In genomic region chr13:21225206-21225605, GRCm38 (mm10) we compare ENCODE assay signal across 22 mouse cellular contexts. TPM values are rescaled to one million over a fixed set of nuclear protein-coding genes. Genes with fewer than 3 reads are reported as not detected.
DNase-seq lines count a peak whose midpoint lies in the region; TF ChIP-seq lines count a peak whose summit lies in the region.
"Had no signal": no experiment of that assay in that cellular context is flagged by ENCODE, and none has a peak within 500 bp of the region (broad histone marks: within the 10 kb centered on the region; RNA-seq: fewer than 3 reads in every experiment).

No protein-coding gene starts in this region.

- no peak overlapping the region for H3K9ac ChIP-seq in heart, adult 2 months (ENCODE audit: low read depth, low read length)
- H3K9ac ChIP-seq: embryonic facial prominence, embryonic 13.5 days; forebrain, embryonic 12.5 days; forebrain, embryonic 15.5 days; hindbrain, embryonic 12.5 days; hindbrain, embryonic 15.5 days had no signal

- H3K79me2 ChIP-seq in heart, adult 2 months (replicated peaks; ENCODE audit: control insufficient read depth, insufficient read depth, low read length): no peaks in the 10 kb centered on the region

- no peak for TF ChIP-seq EP300 in heart, adult 2 months (IDR thresholded peaks at IDR 0.05; ENCODE audit: insufficient read depth, low read depth, low read length)

- H3K27me3 ChIP-seq in heart, adult 2 months (ENCODE audit: control insufficient read depth, insufficient read depth, low read length): no peaks in the 10 kb centered on the region
- H3K27me3 ChIP-seq: embryonic facial prominence, embryonic 13.5 days; forebrain, embryonic 15.5 days; hindbrain, embryonic 12.5 days; hindbrain, embryonic 15.5 days had no signal

- WGBS in heart, adult 2 months: 78% methylated on average over 6 of the region's 6 CpGs

- H3K36me3 ChIP-seq in heart, adult 2 months (ENCODE audit: control insufficient read depth, insufficient read depth, low read length): no peaks in the 10 kb centered on the region
- H3K36me3 ChIP-seq: embryonic facial prominence, embryonic 10.5 days; embryonic facial prominence, embryonic 13.5 days; forebrain, embryonic 12.5 days; forebrain, embryonic 15.5 days; G1E; hindbrain, embryonic 12.5 days; hindbrain, embryonic 15.5 days had no signal

- intact Hi-C loops in heart, adult 2 months (cut with DNase I): no loop called here

- H3K4me1 ChIP-seq in heart, adult 2 months (ENCODE audit: control insufficient read depth, insufficient read depth, low read length): peaks cover 2% of the 10 kb centered on the region; the same call in 1 of the 2 replicates
- H3K4me1 ChIP-seq: embryonic facial prominence, embryonic 13.5 days; hindbrain, embryonic 12.5 days had no signal

- H3K27ac ChIP-seq in heart, adult 2 months: no peak overlapping the region
- H3K27ac ChIP-seq: embryonic facial prominence, embryonic 10.5 days; embryonic facial prominence, embryonic 13.5 days; forebrain, embryonic 12.5 days; forebrain, embryonic 15.5 days; hindbrain, embryonic 12.5 days; hindbrain, embryonic 15.5 days had no signal

- no peak for TF ChIP-seq POLR2A in heart, adult 2 months (IDR thresholded peaks at IDR 0.05; ENCODE audit: insufficient read depth, low read depth, low read length)

- no peak overlapping the region for H3K4me3 ChIP-seq in heart, adult 2 months
- H3K4me3 ChIP-seq: embryonic facial prominence, embryonic 10.5 days; embryonic facial prominence, embryonic 13.5 days; erythroblast, embryonic 14.5 days; forebrain, embryonic 12.5 days; forebrain, embryonic 15.5 days; hindbrain, embryonic 12.5 days; hindbrain, embryonic 15.5 days had no signal

- TF ChIP-seq CTCF in heart, adult 2 months (IDR thresholded peaks at IDR 0.05): no peak

- DNase-seq in heart, adult 11 months: peak; percentile 65
- no peak for DNase-seq in heart, adult 2 months
- peak; percentile 91 for DNase-seq in ES-CJ7 (ENCODE audit: low read depth, low spot score)
- peak; percentile 91 for DNase-seq in R1 (ENCODE audit: low read depth, low spot score)
- DNase-seq in cerebellum, adult 18-20 months: no peak
- no peak for DNase-seq in thymus, postnatal 25 days
- no peak for DNase-seq in layer of hippocampus, adult 9-10 months (ENCODE audit: low spot score)
- DNase-seq: adrenal gland, postnatal 14 days; cerebellum, adult 11 months; cerebellum, adult 8-10 months; cerebellum, postnatal 10 days; cerebellum, postnatal 36 days; embryo, embryonic 11 days; gastrocnemius, postnatal 25 days had no signal

RNA-seq across cellular contexts. Expression of gene Trim27, which starts 46.0 kb away (rescaled TPM):
- total RNA-seq in heart, adult 2 months (2021): 10 to 100 TPM; 18.8 to 19.8 TPM
- polyA plus RNA-seq in heart, adult 2 months (2012; rRNA removed): 13.5 and 17.2 TPM in 2 replicates

Comparison
In these comparisons a context has a peak if more than half of its experiments do, and no peak if none do; other contexts are left out.
1. DNase-seq: peak in heart, adult 11 months (single experiment), ES-CJ7 (single experiment) and R1 (single experiment); none in heart, adult 2 months (0 of 2), cerebellum, adult 18-20 months (0 of 2), thymus, postnatal 25 days (single experiment) and layer of hippocampus, adult 9-10 months (single experiment).